Mouse (Mus musculus) embryonic facial prominence, embryonic 12.5 days (tissue): ENCODE measurements around the gene T2. TPM values are rescaled to one million over a fixed set of nuclear protein-coding genes. Genes with fewer than 3 reads are reported as not detected.

Experiments
- ATAC-seq: fragments of 200-750 bp; cut with Nextera tagmentation; 2 replicates; pipeline ENCODE4 v1.8.0; 2017; ENCODE audit not compliant: insufficient number of reproducible peaks, insufficient read depth, low FRiP score, low TSS enrichment
- H3K27ac ChIP-seq: fragments of 300-500 bp; sonication (generic); 2 replicates; pipeline ENCODE4 v1.5.1; 2016; ENCODE audit warnings: mild to moderate bottlenecking
- H3K27me3 ChIP-seq: fragments of 300-500 bp; sonication (generic); 2 replicates; pipeline ENCODE4 v1.6.1; 2016; ENCODE audit warnings: mild to moderate bottlenecking, moderate library complexity
- H3K36me3 ChIP-seq: fragments of 300-500 bp; sonication (generic); 2 replicates; pipeline ENCODE4 v1.6.1; 2016; ENCODE audit warnings: mild to moderate bottlenecking
- H3K4me1 ChIP-seq: fragments of 300-500 bp; sonication (generic); 2 replicates; pipeline ENCODE4 v1.6.1; 2016
- H3K4me2 ChIP-seq: fragments of 300-500 bp; sonication (generic); replicated peaks from 2 replicates; pipeline ENCODE4 v1.6.1; 2016; ENCODE audit warnings: mild to moderate bottlenecking, moderate library complexity
- H3K4me3 ChIP-seq: fragments of 300-500 bp; sonication (generic); 2 replicates; pipeline ENCODE4 v1.5.1; 2016; ENCODE audit warnings: mild to moderate bottlenecking
- H3K9ac ChIP-seq: fragments of 300-500 bp; sonication (generic); 2 replicates; pipeline ENCODE4 v1.6.1; 2016; ENCODE audit warnings: mild to moderate bottlenecking, moderate library complexity
- H3K9me3 ChIP-seq: fragments of 300-500 bp; sonication (generic); 2 replicates; pipeline ENCODE4 v1.6.1; 2016; ENCODE audit warnings: mild to moderate bottlenecking, moderate library complexity
- WGBS: fragments of 180-500 bp; shearing (Covaris S2); methylation state at CpG from one replicate; pipeline ENCODE4 v1.1.7; 2016; 5-methylcytosine and 5-hydroxymethylcytosine counted together
- polyA plus RNA-seq: library from polyadenylated mRNA; unstranded; fragments of >200 nt; fragmentation: Nextera tagmentation; extraction: Ambion mirVana; gene quantifications from 2 replicates; pipeline ENCODE4 v1.2.1, GENCODE M21; 2016

The T2 gene
- polyA plus RNA-seq, 1 experiment from 2014 or later, result 1.2 TPM

- H3K27ac ChIP-seq, result no peak overlapping the region
Measured at GRCm38 (mm10) chr17:8421517-8421916, 65.7 kb downstream of the T2 start.

GRCm38 (mm10) chr17:8423283-8423682, 67.5 kb downstream of the T2 start:
- WGBS, result 47% methylated on average over 2 of the region's 2 CpGs
- Histone ChIP-seq H3K9ac (no peak overlapping the region), H3K4me3 (no peak overlapping the region), H3K9me3 (0 out of 2 replicates have a peak, but pooled peaks cover 3% of the 10 kb centered on the region), H3K27me3 (peaks cover 22% of the 10 kb centered on the region), H3K36me3 (no peaks in the 10 kb centered on the region), H3K4me2 (no peak overlapping the region), H3K27ac (no peak overlapping the region), H3K4me1 (no peaks in the 10 kb centered on the region)
- no peak for ATAC-seq

More at GRCm38 (mm10) chr17:8421517-8421916, 65.7 kb downstream of the T2 start:
- WGBS, result 50% methylated on average over 5 of the region's 5 CpGs
- Histone ChIP-seq H3K4me2 (no peak overlapping the region), H3K27me3 (peaks cover 6% of the 10 kb centered on the region; the same call in 1 of the 2 replicates), H3K9me3 (0 out of 2 replicates have a peak, but pooled peaks cover 3% of the 10 kb centered on the region), H3K4me3 (no peak overlapping the region), H3K4me1 (no peaks in the 10 kb centered on the region), H3K36me3 (no peaks in the 10 kb centered on the region), H3K9ac (no peak overlapping the region)
- ATAC-seq, result no peak

GRCm38 (mm10) chr17:8429436-8429835, 73.6 kb downstream of the T2 start:
- Histone ChIP-seq H3K9ac (no peak overlapping the region), H3K27ac (no peak overlapping the region), H3K4me3 (no peak overlapping the region), H3K36me3 (no peaks in the 10 kb centered on the region), H3K4me2 (no peak overlapping the region), H3K4me1 (peaks cover 15% of the 10 kb centered on the region; the same call in 1 of the 2 replicates), H3K9me3 (0 out of 2 replicates have a peak, but pooled peaks cover 3% of the 10 kb centered on the region), H3K27me3 (peaks cover 81% of the 10 kb centered on the region)
- no peak for ATAC-seq
- WGBS, result under 1% methylated on average over 16 of the region's 16 CpGs

- no peak for ATAC-seq
- no peak overlapping the region for H3K4me2 ChIP-seq
- peaks cover 17% of the 10 kb centered on the region; the same call in 1 of the 2 replicates for H3K4me1 ChIP-seq
- WGBS, result 4% methylated on average over 5 of the region's 5 CpGs
- H3K4me3 ChIP-seq, result no peak overlapping the region
- H3K27ac ChIP-seq, result no peak overlapping the region
- H3K9me3 ChIP-seq, result 0 out of 2 replicates have a peak, but pooled peaks cover 3% of the 10 kb centered on the region
- peaks cover 86% of the 10 kb centered on the region for H3K27me3 ChIP-seq
- H3K36me3 ChIP-seq, result no peaks in the 10 kb centered on the region
- no peak overlapping the region for H3K9ac ChIP-seq
Measured at GRCm38 (mm10) chr17:8429896-8430295, 74.1 kb downstream of the T2 start.

- Histone ChIP-seq H3K36me3 (no peaks in the 10 kb centered on the region), H3K4me2 (no peak overlapping the region), H3K9me3 (no peaks in the 10 kb centered on the region), H3K4me1 (peaks cover 17% of the 10 kb centered on the region; the same call in 1 of the 2 replicates), H3K27ac (no peak overlapping the region), H3K4me3 (no peak overlapping the region), H3K9ac (no peak overlapping the region), H3K27me3 (peaks cover 99% of the 10 kb centered on the region)
- no peak for ATAC-seq
- WGBS, result 2% methylated on average over 17 of the region's 17 CpGs
Measured at GRCm38 (mm10) chr17:8432179-8432800, 76.5 kb downstream of the T2 start.

- WGBS, result under 1% methylated on average over 52 of the region's 52 CpGs
Measured at GRCm38 (mm10) chr17:8433121-8433977, 77.6 kb downstream of the T2 start.

GRCm38 (mm10) chr17:8433978-8434960, 78.5 kb downstream of the T2 start, which contains the start of gene T:
T (plus strand) TSS chr17:8434423.
- Histone ChIP-seq H3K4me2 (peak within 1 kb of the TSS; percentile 43), H3K4me1 (peaks cover 16% of the 10 kb centered on the region; the same call in 1 of the 2 replicates), H3K27ac (no peak within 1 kb of the TSS), H3K27me3 (peaks cover 99% of the 10 kb centered on the region), H3K36me3 (no peaks in the 10 kb centered on the region), H3K9me3 (no peaks in the 10 kb centered on the region), H3K4me3 (peak within 1 kb of the TSS; percentile 24), H3K9ac (no peak within 1 kb of the TSS)
- ATAC-seq, result no peak
- under 1% methylated on average over 60 of the region's 65 CpGs for WGBS

More at GRCm38 (mm10) chr17:8433121-8433977, 77.6 kb downstream of the T2 start:
- H3K27ac ChIP-seq, result no peak overlapping the region
- peak overlapping the region; percentile 24 for H3K4me3 ChIP-seq
- no peak for ATAC-seq
- peaks cover 99% of the 10 kb centered on the region for H3K27me3 ChIP-seq
- peaks cover 17% of the 10 kb centered on the region; the same call in 1 of the 2 replicates for H3K4me1 ChIP-seq
- no peak overlapping the region for H3K9ac ChIP-seq
- peak overlapping the region; percentile 43 for H3K4me2 ChIP-seq
- no peaks in the 10 kb centered on the region for H3K9me3 ChIP-seq
- no peaks in the 10 kb centered on the region for H3K36me3 ChIP-seq

- Histone ChIP-seq H3K9ac (no peak overlapping the region), H3K9me3 (no peaks in the 10 kb centered on the region), H3K4me3 (no peak overlapping the region), H3K36me3 (no peaks in the 10 kb centered on the region), H3K4me2 (no peak overlapping the region), H3K4me1 (peaks cover 13% of the 10 kb centered on the region; the same call in 1 of the 2 replicates), H3K27me3 (peaks cover 92% of the 10 kb centered on the region), H3K27ac (no peak overlapping the region)
- WGBS, result 23% methylated on average over 7 of the region's 7 CpGs
- ATAC-seq, result no peak
Measured at GRCm38 (mm10) chr17:8436184-8436583, 80.4 kb downstream of the T2 start.

- ATAC-seq, result no peak
- H3K4me2 ChIP-seq, result no peak overlapping the region
- 60% methylated on average over 3 of the region's 3 CpGs for WGBS
- H3K27me3 ChIP-seq, result peaks cover 15% of the 10 kb centered on the region
- no peak overlapping the region for H3K9ac ChIP-seq
- H3K4me1 ChIP-seq, result no peaks in the 10 kb centered on the region
- H3K27ac ChIP-seq, result no peak overlapping the region
- no peaks in the 10 kb centered on the region for H3K36me3 ChIP-seq
- H3K4me3 ChIP-seq, result no peak overlapping the region
- no peaks in the 10 kb centered on the region for H3K9me3 ChIP-seq
Measured at GRCm38 (mm10) chr17:8444062-8444461, 88.3 kb downstream of the T2 start.

- 31% methylated on average over 9 of the region's 9 CpGs for WGBS
Measured at GRCm38 (mm10) chr17:8447676-8448192, 91.9 kb downstream of the T2 start.

GRCm38 (mm10) chr17:8448324-8448723, 92.5 kb downstream of the T2 start:
- 60% methylated on average over 3 of the region's 3 CpGs for WGBS
- H3K27me3 ChIP-seq, result no peaks in the 10 kb centered on the region
- no peaks in the 10 kb centered on the region for H3K36me3 ChIP-seq
- H3K4me3 ChIP-seq, result no peak overlapping the region
- ATAC-seq, result no peak
- no peaks in the 10 kb centered on the region for H3K9me3 ChIP-seq
- H3K4me1 ChIP-seq, result no peaks in the 10 kb centered on the region
- H3K27ac ChIP-seq, result no peak overlapping the region
- H3K4me2 ChIP-seq, result no peak overlapping the region
- H3K9ac ChIP-seq, result no peak overlapping the region

More at GRCm38 (mm10) chr17:8447676-8448192, 91.9 kb downstream of the T2 start:
- no peaks in the 10 kb centered on the region for H3K9me3 ChIP-seq
- H3K4me1 ChIP-seq, result no peaks in the 10 kb centered on the region
- H3K27me3 ChIP-seq, result no peaks in the 10 kb centered on the region; the same call in 1 of the 2 replicates
- H3K36me3 ChIP-seq, result no peaks in the 10 kb centered on the region
- no peak overlapping the region for H3K9ac ChIP-seq
- no peak overlapping the region for H3K4me3 ChIP-seq
- no peak overlapping the region for H3K4me2 ChIP-seq
- ATAC-seq, result no peak
- H3K27ac ChIP-seq, result no peak overlapping the region
